Mouse (Mus musculus): ENCODE measurements around the gene Tcam1.
"Not testable (repeated sequence)": the region's sequence is repeated elsewhere in the genome, so short reads cannot be mapped to it uniquely, and the experiment has no call there.

Gene Tcam1

DNA sequence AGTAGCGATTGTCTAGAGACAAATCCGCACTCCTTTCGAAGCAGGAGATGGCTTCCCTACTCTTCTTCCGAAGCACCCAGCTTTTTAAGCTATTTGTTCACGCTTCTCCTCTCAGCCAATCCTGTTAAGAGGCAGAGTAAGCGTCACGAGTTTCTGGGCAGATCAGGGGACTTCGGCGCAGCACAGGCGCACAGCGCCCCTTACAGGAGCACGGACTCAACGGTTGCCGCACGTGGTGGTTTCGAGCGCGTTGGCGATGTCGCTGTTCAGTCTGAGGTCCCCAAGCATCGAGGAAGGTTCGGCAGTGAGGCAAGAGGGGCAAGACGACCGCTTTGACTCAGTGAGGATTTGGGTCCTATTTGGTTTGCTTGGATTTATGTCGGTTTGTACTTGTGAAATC, at the start of gene Tcam1:
Gene Tcam1, plus strand, starts transcription at position 219 of the 400 bp plus-strand sequence.
- peak; percentile 92 for DNase-seq (ENCODE audit: extremely low spot score, low spot score)

DNA sequence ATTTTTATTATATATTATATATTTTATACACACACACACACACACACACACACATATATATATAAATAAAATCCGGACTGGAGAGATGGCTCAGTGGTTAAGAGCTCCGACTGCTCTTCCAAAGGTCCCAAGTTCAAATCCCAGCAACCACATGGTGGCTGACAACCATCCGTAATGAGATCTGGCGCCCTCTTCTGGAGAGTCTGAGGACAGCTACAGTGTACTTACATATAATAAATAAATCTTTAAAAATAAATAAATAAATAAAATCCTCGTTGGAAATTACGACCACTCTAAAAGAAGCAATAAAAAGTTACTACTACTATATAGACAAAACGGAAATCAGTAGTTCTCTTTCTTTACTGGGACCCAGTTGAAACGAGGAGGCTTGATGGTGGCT, 42.5 kb upstream of the Tcam1 start:
- not testable (repeated sequence) for DNase-seq (ENCODE audit: extremely low spot score, low spot score)

DNA sequence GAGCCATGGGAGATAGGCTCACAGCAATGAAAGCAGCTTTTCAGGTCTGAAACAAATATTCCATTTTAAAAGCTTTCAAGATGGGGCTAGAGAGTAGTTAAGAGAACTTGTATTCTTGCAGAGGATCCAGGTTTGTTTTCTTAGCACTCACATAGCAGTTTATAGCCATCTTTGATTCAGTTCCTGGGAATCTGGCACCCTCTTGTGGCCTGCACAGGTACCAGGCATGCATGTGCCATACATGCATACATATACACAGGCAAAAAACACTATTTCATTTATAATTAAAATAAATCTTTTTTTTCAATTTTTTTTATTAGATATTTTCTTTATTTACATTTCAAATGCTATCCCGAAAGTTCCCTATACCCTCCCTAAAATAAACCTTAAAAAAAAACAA, 29.6 kb upstream of the Tcam1 start:
- no peak for DNase-seq (ENCODE audit: extremely low spot score, low spot score)

DNA sequence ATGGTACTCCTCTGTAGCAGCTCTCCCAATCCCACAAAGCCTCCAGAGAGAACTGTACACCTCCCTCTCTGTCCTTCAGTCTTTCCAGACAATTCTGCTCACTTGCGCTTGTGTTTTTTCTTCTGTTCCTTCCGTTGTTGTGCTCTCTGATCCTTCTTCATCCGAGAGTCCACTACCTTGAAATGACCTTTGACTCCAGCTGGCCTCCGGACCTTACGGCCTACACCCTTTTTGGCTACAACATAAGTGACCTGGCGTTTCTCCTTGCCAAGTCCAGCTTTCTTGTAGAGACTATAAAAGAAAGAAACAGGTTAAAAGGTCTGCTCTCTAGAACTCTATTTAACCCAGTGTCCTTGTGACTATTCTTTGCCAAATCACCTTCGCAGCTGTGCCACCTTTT, 27.1 kb upstream of the Tcam1 start:
- DNase-seq (ENCODE audit: extremely low spot score, low spot score) = no peak

DNA sequence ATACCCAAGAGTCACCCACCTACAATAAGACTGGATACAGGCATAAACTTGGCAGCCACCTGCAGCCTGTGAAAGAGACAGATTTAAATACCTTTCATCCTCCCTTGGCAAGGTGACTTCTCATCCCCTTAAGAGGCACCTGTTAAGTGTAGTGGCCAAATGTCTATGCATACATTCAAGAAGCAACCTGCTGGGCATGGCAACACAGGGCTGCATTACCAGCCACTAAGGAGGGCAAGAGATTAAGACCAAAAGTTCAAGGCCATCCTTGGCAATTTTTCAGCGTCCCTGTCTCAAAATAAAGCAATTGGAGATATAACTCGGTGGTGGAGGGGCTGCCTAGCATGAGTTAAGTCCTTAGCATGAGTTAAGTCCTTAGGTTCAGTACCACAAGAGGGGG, 21.7 kb upstream of the Tcam1 start:
- DNase-seq (ENCODE audit: extremely low spot score, low spot score) = no peak

DNA sequence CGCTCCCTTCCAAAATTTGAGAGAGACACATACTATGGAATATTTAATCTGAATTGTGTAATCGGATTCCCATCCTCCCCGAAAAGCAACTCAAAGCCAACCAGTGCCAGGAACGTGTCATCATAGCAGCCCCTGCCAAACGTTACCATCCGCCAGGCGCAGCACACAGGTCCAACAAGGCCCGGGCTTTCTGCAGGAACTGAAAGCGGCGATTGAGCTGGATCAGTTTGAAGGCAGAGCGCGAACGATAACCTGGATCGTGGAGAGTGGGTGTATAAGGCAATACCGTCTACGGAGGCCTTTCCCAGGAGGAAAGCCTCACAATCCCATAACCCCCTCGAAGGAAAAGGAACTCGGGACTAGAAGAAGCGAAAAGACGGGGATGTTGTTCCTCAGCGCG, 21.3 kb upstream of the Tcam1 start:
- DNase-seq (ENCODE audit: extremely low spot score, low spot score) = no peak

DNA sequence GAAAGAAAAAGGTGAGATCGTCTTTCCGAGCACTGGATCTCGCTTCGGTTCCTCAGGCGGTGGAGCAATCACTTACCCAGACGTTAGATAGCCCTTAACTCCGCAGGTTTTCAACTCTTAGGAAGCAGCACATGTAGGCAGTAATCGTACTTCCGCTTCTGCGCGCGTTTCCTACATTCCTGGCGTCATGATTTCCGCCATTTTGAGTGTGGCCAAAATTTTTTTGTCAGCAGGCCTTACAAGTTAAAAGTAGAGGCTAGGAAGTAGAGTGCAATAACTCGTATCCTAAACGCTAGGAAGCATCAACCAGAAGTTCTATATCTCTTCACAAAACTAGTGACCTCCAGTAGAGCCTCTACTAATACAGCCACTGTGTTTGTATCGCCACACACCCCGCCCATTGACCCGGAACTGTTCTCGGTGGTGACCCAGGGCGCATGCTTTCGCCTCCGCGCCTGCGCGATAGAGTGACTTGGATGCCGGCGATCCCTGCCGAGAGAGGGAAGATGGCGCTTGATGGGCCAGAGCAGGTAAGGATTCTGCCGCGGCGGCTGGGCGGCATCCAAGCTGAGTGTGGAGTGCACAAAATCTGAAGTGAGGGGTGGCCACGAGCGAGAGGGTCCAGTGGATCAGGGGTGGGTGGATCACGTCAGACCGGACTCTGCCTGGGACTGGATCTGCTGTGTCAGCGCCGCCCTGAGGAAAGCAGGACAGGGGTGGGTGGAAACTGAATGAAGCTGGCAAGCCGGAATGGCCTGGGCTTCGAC, 20.6 kb upstream of the Tcam1 start, which contains the start of the genes Ftsj3 and Psmc5:
Gene Ftsj3, minus strand, starts transcription at position 395 of the 767 bp plus-strand sequence.
Gene Psmc5, plus strand, starts transcription at position 470 of the 767 bp plus-strand sequence.
- DNase-seq (ENCODE audit: extremely low spot score, low spot score) = peak; percentile 98

DNA sequence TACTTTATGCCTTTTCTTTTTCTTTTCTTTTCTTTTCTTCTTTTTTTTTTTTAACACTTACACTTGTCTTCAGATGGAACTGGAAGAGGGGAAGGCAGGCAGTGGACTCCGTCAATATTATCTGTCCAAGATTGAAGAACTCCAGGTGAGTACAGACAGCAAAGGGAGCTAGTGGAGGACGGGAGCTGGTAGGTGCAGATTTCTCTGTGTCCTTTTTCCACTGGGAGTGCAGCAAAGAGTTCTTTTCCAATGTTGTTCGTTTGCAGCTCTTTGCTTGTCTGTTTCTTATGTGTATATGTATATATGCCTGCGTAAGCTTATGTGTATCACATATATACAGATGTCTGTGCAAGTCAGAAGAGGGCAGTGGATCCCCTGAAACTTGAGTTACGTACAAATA, 19.7 kb upstream of the Tcam1 start:
- no peak for DNase-seq (ENCODE audit: extremely low spot score, low spot score)

DNA sequence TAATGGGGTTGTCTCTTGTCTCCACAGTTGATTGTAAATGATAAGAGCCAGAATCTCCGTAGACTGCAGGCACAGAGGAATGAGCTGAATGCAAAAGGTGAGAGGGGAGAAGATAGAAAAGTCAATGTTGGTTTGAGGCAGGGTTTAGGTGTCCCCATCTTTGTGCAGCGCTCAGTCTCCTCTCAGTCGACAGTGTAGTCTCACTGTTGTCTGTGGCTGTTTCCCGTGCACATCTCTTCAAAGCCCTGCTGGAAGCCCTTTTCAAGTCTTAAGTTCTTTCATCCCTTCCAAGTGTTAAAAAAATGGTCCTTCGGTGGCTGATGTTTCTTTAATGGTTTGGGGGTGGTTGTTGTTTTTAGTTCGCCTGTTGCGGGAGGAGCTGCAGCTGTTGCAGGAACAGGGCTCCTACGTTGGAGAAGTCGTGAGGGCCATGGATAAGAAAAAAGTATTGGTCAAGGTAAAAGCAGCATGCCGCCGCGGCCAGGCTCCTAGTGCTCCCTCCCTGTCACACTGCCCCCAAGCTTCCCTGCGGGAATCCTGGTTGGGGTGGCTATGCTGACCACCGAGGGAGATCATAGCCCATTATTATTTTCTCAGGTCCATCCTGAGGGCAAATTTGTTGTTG, 15.5 kb upstream of the Tcam1 start:
- DNase-seq (ENCODE audit: extremely low spot score, low spot score) = no peak

DNA sequence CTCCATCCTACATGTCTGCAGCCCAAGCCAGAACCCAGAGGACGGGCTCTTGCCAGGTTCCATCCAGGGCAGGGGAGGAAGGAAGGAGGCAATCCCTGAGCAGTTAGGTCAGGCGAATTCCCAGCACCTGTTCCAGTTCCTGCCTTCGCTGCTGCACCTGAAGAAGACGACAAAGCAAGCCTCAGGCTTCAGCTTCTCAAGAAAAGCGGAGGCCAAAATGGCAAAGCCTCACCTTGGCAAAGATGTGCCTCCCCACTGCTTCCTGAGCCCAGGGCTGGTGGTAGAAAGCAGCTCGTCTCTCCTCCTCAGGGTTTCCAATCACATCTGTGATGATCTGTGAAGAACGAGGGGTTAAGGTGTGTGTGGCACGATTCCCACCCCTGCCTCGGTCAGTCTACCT, 12.5 kb upstream of the Tcam1 start:
- no peak for DNase-seq (ENCODE audit: extremely low spot score, low spot score)

DNA sequence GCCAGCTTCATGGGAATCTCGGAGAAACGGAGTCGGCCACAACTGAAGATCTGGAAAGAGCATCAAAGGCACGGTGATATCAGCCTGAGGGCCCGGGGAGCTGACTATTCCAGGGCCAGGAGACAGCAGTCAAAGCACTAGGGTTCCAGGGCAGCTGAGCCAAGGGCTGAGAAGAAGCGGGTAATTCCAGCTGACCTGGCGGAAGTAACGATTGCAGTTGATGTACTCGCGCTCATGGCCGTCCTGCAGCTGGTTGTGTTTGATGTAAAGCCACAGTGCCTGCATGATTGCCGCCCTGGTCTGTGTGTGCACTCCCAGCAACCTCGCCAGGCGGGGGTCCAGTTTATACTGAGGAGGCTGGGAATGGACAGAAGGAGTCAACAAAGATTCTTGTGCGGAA, 11.5 kb upstream of the Tcam1 start:
- DNase-seq (ENCODE audit: extremely low spot score, low spot score) = no peak

DNA sequence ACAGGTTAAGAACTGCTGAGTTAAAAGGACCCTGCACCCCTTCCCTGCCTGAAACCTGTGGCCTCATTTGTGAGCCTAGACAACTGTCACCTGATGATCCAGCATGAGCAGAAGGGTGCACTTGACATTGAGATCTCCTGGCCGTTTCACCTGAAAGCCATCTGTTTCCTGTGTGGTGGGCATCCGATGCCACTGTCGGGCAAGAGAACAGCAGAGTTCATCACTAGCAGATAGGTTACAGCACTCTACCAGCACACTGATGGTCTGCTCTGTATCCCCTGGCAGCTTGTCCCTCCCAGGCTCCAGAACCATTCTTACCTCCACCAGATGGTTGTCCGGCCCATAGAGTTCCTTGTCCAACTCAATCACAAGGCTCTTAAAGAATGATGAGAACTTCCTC, 10.9 kb upstream of the Tcam1 start:
- no peak for DNase-seq (ENCODE audit: extremely low spot score, low spot score)

DNA sequence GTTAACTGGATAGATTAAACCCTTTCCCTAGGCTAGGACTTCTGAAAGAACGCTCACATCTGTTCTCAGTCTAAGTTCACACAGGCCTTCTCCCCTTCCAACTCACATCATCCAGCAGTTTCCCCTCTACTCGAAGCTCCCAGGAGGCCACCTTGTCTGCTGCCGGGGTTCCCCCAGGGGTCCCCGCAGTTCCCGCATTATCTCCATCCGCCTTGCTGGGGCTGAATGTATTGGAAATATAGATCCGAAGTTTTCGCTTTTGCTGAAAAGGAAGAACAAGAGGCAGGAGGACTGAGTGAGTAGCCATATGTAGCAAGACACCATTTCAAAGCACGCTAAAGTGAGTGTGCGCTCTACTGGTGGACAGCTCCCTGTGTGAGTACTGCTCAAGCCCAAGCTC, 10.0 kb upstream of the Tcam1 start:
- no peak for DNase-seq (ENCODE audit: extremely low spot score, low spot score)

DNA sequence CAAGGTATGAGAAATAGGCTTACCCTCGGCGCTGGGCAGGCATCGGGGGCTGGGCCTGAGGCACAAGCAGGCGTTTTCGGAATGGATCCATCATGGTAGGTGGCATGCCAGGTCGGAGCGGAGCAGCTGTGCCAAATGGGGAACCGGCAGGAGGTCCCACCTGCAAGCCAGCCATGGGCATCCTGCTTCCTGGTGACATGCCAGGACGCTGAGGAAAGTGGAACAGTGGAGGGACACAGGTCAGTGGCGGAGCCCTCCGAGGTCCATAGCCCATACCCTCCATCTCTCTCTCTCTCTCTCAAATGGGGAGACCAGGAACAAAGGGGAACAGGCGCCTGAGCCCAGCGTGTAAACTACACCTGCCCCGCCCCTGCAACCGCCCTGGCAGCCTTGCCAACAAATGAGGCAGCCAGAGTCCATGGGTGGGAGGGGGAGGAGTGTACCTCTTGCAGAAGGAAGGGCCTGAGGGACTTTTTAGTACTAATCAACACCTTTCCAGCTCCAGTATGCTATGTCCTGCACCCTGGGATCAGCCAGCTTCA, 9.1 kb upstream of the Tcam1 start:
- no peak for DNase-seq (ENCODE audit: extremely low spot score, low spot score)

DNA sequence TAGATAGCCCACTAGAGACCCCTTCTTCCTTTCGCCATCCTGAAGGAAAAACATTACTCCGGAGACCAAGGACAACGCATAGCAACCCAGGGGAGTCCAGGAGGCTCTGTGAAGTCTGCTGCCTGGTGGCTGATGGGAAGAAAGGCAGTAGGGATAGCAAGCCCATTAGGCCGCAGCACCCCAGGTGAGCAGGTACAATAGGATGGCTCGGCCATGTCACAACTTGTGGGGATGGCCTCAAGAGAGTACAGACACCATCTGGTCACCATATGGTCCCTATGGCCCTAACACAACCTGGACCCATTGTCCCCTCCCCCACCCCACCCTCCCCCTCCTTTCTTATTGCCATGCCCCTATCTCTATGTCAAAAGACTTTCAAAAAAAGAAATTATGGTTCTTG, 8.6 kb upstream of the Tcam1 start:
- DNase-seq (ENCODE audit: extremely low spot score, low spot score) = no peak

DNA sequence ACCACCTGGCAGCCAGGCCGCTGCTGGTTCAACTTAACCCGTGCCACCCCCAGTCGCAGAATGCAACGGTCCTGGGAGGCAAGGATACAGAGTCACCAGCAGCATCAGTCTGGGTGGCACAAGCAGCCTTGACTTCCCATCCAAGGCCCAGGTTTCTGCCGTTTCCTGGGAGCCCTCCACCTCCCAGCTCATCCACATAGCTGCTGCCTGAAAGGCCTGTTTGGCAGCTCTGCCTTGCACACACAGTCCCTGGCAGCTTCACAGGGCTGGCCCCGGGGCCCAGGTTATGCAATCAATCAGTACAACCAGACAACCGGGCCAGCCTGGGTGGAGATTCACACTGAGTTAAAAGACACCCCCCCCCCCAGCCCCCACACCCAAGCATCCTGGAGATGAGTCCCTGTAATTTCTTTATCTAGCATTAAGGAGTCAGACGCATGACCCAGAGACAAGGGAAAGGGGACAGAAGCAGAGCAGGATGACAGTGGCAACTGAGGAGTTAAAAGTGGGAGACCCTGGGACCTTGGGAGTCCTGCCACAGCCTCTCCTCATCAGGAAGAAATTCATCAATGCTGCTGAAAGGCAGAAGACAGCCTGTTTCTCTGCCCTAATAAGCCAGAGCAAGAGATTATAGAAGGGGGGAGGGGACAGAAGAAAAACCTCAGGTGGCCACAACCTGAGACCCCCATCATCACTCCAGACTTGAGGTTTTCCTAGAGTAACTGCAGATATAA, 8.0 kb upstream of the Tcam1 start:
- DNase-seq (ENCODE audit: extremely low spot score, low spot score) = peak; percentile 73

DNA sequence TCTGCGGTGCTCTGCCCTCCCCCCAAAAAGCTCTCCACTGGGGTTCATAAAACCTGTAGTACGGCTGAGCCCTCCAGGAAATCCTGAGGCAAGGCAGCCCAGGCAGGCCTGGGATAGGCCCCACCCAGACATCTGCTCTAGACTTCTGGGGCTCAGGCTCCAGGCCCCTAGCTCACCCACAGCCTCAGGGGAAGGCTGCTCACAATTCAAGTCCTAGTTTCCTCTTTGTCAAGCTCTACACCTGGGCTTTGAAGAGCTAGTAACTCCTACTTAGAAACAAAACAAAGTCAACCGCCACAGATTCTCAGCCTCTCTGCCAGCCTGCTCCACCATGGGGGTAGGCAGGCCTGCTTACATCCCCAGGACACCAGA, 7.4 kb upstream of the Tcam1 start:
- peak; percentile 53 for DNase-seq (ENCODE audit: extremely low spot score, low spot score)

DNA sequence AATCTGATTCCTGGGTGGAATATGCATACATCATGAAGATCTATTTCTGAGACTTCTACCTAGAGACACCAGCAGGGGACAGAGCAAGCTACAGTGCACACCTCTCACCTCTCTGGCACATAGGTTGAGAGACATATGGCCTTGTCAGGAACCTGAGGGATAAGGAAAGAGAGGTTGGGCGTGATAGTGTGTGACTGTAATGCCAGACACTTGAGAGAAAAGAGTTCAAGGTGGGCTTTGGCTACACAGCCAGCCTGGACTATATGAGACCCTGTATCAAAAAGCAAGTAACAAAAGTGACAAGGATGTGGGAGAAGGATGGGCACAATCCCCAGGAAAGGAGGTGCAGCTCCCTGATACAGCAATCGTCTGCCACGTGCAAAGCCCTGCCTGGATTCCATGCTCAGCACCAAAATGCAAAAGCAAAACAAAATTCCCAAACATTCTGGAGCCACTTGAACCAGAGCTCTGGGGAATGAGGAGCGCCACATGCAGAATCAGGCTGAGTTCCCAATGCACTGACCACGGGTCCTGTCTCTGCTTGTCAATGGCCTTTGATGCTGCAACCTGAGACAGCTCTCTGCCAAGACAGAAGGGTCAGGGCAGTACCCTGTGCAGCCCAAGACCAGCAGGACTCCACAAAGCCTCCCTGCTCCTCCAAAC, 5.2 kb upstream of the Tcam1 start:
- DNase-seq (ENCODE audit: extremely low spot score, low spot score) = peak; percentile 38

DNA sequence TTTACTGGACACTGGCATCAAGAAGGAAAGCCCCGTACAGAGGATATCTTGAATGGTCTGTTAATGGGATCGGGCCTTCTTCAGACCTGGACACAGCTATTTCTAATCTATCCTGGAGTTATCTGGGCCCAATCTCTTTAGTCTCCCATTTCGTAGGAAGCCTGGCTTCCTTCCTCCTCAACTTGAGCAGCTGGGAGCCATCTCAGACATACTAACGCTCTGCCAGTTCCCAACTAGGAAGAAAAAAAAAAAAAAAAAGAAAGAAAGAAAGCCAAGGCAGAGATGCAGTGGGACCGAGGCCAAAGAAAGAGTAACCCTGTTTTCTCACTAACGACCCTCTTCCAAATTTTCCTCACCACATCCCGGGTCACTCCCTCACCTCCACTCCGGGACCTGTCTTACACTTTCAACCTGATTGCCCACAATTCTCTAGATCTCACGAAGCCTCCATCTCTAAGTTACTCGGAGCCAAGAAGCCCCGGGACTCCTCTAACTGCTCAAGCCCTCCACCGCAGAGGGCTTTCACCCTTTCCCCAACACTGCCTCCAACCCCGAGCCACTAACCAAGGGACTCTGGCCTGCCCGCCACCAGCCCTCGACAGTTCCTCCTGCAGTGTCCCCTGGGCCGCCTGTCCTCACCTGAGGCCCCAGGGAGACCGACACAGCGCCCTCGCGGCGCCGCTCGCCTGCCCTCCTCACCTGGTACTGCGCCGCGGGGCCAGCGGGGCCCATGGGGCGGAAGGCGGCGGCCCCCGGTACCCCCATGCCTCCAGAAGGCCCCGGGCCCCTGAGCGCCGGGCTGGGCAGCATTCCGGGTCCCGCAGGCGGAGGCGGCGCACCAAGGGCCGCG, 4.5 kb upstream of the Tcam1 start:
- no peak for DNase-seq (ENCODE audit: extremely low spot score, low spot score)

DNA sequence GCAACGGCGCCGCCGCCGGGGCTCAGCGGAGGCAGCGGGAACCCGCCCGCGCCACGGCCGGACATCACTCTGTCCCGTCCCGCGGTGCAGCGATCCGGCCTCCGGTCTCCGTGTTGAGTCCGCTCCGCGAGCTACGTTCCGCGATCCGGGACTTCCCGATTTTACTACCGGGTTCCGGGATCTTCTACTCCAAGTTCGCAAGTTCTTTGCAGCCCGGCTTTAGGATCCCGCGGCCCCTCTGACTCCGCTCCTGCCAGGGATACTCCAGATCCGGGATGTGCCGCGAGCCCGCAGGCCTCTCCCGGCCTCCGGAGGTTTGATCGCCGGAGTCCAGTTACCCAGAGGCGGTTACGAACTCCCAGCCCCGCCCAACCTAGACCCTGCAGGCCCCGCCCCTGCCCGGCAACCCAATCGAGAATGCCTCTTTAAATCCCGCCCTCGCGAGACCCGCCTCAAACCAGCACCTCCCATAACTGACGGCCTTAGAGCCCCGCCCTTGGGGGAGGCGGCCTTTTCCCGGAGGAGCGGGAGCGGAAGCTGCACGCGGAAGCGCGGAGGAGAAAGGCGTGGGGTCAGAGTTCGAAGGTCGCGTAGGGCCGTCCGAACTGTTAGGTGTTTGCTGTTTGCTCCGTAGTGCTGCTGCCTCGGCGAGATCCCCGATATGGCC, 3.7 kb upstream of the Tcam1 start, which contains the start of gene Smarcd2:
Gene Smarcd2, minus strand, starts transcription at position 329 of the 667 bp plus-strand sequence.
- DNase-seq (ENCODE audit: extremely low spot score, low spot score) = peak; percentile 99

Measured in neural tube, embryonic 10.5 days (tissue).